Mouse (Mus musculus): ENCODE measurements around the gene Btbd10.

Gene Btbd10

GRCm38 (mm10) chr7:113368746-113369619, at the start of gene Btbd10:
Gene Btbd10, minus strand, starts transcription at chr7:113369392.
- peak; percentile 97 for DNase-seq (ENCODE audit: low read depth, low spot score)

DNA sequence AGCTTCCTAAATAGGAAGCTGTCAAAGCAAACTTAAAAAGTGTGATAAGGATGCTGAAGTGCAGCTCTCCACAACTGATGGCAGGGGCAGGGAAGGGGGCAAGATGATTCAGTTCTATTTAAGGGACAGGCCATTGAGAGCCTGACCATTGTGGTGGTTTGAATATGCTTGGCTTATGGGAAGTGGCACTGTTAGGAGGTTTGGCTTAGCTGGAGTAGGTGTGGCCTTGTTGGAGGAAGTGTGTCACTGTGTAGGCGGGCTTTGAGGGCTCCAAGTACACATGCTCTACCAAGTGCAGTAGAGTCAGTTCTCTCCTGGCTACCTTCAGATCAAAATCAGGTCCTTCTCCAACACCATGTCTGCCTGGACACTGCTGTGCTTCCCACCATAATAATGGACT, 47.3 kb upstream of the Btbd10 start:
- DNase-seq (ENCODE audit: low read depth, low spot score), result peak; percentile 9

DNA sequence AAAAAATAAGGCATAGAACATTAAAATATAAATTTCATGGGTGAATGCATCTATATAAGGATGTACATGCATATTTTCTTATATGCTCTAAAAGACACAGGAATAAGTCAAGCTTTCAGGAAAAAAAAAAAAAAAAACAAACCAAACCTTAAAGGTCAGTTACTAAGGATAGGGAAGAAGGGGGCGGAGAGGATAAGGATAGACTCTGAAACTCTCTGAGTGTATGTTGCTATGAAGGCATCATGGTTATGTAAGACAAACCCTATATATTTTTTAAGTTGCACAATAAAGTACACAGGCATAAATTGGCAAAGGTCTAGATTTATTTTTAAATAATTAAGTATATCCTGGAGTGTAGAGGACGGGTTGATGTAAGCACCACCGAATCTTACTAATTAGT, 46.1 kb upstream of the Btbd10 start:
- no peak for DNase-seq (ENCODE audit: low read depth, low spot score)

DNA sequence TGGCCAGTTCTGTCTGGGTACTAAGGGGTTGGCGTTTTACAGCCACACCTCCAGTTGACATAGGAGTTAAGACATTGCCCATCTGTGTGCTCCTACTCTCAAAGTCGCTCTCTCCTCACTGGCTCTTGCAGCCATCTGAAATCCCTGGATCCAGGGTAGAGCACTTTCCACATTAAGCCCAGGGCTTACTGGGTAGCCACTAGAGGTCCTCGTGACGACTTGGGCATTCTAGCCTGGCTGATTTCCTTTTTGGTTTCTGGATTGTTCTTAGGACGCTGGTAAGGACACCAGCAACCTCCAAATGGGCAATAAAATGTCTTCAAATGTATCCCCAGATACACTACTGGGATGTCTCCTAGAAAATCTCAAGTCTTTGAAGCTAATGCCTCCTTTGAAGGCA, 39.5 kb upstream of the Btbd10 start:
- no peak for DNase-seq (ENCODE audit: low read depth, low spot score)

DNA sequence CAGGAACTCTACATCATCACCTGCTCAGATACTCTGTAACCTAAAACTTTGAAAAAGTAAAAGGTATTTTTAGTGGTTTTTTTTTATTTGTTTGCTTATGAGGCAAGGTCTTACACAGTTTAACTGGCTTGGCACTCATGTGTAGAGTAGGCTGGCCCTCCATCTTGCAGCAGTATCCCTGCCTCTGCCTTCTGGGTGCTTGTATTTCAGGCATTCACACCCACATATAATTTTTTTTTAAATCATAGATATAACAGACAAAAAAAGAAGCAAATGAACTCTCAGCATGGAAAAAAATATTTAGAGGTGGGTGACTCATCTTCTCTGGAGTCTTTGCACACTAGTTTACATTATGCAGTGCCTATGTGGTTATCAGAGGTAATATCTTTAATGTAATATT, 28.9 kb upstream of the Btbd10 start:
- peak; percentile 17 for DNase-seq (ENCODE audit: low read depth, low spot score)

- no peak for DNase-seq (ENCODE audit: low read depth, low spot score)
These were observed 27.5 kb upstream of the Btbd10 start for GRCm38 (mm10) chr7:113396661-113397060.

- no peak for DNase-seq (ENCODE audit: low read depth, low spot score)
These were observed 22.4 kb upstream of the Btbd10 start for GRCm38 (mm10) chr7:113391619-113392018.

GRCm38 (mm10) chr7:113388470-113388869, 19.3 kb upstream of the Btbd10 start, which contains the start of gene Pth:
Gene Pth, minus strand, starts transcription at chr7:113388570.
- DNase-seq (ENCODE audit: low read depth, low spot score), result no peak

DNA sequence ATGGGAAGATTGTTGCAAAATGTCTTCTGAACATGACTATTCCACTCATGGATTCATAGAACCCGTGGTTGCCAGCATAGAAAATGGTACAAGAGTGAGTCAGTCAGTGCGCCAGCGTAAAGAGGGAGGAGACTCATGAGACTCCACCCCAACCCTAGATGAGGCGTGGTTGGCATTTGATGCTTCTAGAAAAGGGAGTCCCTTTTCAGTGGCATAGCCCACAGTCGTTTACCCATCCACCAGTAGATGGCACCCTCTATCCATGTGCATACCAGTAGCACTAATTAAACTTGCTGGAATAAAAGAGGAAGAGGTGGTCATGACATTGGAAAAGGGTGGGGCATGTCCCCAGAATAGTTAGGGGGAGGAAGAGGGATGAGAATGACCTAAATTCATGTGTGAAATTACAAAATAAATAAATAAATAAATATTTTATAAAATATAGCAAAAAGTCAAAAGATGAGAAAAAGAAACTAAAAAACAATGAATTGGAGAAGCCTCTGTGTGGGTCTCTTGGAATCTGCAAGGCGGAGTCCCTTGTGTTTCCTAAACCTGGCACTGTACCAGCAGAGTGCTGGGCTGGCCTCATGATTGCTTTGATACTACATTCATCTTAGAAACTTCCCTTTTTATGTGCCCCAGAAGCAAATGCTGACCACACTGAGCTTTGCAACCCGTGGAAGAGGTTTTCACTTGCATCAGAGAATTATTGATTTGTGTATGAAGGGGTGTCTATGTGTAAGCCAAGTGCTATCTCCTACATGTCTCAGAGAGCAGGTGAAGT, 8.9 kb upstream of the Btbd10 start:
- peak; percentile 98 for DNase-seq (ENCODE audit: low read depth, low spot score)

DNA sequence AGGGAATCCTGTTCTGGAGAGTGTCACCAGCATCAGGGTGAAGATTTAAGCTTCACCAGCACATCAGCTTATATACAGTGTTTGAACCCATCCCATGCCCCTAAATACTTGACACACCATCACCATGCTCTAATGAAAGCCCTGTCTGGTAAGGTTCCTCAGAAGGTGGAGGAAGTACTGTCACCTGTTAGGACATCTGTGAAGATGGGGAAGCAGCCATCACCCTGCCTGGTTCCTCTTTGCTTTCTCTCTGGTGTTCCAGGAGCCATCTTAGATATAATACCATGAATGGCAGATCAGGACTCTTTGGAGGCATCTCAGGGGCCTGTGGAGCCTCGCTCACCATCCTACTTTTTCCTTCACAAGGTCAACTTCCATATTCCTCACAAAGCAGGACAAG, 3.5 kb upstream of the Btbd10 start:
- DNase-seq (ENCODE audit: low read depth, low spot score), result no peak

DNA sequence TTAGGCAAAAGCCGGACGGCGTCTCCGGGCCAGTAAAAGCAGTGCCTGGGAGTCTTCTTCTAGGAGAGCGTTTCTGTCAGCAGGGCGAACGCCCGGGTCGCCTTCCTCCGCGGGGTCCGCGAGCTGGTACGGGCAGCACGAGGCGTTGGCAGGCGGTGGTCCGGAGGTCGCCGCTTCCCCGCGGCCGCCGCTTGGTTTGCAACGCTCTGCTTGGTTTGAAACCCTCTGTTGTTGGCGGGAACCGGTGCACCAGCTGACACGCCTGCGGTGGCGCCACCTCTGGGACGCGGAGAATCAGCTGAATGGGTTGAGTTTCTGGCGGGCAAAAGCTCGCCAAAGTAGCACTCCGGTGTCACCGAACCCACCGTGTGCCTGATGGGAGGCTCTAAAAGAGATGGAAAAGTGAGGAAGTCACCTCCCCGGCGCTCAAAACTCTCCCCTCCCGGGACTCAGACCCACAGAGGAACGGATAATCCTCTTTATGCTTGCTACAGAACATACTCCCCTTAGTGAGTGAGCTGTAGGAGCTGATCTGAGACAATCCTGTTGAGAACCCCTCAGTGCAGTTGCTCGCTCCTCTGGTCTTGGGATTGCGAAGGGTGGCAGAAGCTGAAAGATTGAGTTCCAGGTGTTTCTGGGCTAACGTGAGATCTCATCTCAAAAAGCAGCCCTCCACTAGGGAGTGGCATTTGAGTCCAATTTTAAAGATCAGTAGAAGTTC, 588 bp upstream of the Btbd10 start:
- peak; percentile 76 for DNase-seq (ENCODE audit: low read depth, low spot score)

DNA sequence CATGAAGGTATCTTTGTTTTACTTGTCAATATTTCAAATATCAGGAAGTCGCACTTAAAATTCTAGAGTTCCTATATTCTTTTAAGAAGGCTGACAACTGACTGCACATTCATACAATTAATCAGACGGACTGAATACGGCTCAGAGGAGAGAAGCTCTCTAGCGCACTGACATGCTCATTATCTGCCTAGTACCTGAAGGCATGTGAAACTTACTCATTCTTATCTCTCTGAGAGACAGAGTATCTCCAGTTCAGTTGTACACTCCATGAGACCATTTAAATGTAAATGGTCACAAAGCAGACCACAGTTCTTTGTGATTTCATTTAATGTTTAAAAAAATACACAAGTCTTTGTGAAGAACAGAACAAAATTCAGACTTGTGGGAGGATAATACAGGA, 1.8 kb downstream of the Btbd10 start:
- no peak for DNase-seq (ENCODE audit: low read depth, low spot score)

- DNase-seq (ENCODE audit: low read depth, low spot score), result no peak
These were observed 20.1 kb downstream of the Btbd10 start for GRCm38 (mm10) chr7:113349089-113349488.

DNA sequence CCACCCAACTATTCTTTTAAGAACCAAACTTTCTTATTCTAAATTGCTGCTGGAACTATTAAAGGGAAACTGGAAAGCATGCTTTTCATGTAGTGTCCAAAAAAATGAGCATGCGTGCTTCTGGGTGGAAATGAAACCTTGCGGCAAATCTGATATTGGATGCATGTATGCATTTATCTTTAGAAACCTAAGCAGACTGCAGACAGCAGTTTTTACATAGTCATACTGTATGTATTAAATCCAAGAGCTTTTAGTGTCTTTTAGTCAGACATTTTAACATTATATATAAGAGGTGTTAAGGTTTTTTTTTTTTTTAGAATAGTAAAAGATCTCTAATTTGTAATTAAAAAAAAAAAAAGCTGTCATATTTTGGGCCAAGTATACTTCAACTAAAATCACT, 21.5 kb downstream of the Btbd10 start:
- no peak for DNase-seq (ENCODE audit: low read depth, low spot score)

- DNase-seq (ENCODE audit: low read depth, low spot score), result no peak
These were observed 21.9 kb downstream of the Btbd10 start for GRCm38 (mm10) chr7:113347271-113347670.

- DNase-seq (ENCODE audit: low read depth, low spot score), result no peak
These were observed 33.9 kb downstream of the Btbd10 start for GRCm38 (mm10) chr7:113335250-113335649.

DNA sequence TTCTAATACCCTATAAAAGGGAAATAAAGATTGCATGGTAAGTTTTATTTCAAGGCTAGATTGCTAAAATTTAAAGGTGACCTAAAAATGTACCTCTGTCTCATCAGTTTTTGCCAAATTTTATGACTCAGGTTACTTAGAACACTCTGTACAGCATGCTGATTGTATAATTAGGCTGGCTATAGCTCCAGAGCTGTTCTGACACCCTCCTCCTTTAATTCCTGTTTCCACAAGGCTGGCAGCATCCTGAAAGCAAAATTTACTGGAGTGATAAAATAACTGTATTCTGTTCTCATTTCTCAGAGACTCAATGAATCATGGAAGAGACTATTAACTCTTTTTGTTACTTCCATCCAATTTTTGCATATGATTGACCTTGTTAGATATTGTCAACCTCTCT, 35.2 kb downstream of the Btbd10 start:
- no peak for DNase-seq (ENCODE audit: low read depth, low spot score)

DNA sequence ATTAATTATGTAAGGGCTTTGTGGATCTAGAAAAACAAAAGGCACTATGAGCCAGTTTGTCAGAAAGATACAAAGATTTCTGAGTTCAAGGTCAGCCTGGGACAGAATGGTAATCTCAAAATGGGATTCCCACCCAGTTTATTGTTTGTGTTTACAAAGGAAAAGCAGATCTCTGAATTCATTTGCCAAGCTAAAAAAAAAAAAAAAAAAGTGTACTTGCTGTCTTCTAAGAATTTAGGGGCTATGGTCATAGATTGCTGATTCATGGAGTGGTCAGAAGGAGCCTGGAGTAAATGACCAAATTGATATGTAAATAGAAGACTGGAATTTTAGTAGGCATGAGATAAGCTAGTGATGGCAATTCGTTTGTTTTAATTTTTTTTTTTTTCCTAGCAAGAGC, 49.1 kb downstream of the Btbd10 start:
- no peak for DNase-seq (ENCODE audit: low read depth, low spot score)

DNA sequence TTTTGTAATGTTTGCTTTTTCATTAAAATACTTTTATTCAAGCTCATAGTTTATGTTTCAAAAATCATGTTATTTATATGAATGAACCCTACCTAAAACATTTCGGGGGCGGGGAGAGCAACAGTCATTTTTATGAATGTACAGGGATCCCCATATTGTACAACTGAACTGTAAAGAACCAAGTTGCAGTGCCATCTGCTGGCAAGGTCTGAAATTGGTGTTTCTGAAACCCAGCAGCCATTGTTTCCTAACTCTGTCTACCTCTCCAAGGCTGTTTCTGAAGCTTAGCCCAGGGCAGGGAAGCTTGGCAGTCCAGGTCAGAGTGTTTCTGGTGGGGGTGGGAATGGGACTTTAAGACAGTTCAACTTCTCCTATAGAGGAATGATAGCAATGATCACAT, 57.4 kb downstream of the Btbd10 start:
- peak; percentile 79 for DNase-seq (ENCODE audit: low read depth, low spot score)

DNA sequence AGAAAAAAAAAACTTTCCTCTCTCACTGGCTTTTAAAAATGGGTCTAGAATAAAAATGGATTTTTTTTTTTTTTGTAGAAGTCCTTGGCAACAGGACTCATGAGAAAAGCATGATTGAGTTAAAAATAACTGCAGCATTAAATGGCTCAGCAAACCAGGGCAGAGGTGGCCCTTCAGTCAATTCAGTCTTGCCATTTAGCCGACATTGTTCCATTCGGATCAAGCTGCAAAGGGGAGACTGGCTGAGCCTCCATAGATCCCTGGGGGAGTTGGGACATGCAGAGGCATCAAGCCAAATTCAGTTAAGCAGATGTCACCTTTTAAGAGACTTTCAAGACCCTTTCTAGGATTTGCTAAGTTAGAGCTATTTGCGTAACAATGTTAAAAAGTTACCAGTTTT, 59.1 kb downstream of the Btbd10 start:
- DNase-seq (ENCODE audit: low read depth, low spot score), result no peak

DNA sequence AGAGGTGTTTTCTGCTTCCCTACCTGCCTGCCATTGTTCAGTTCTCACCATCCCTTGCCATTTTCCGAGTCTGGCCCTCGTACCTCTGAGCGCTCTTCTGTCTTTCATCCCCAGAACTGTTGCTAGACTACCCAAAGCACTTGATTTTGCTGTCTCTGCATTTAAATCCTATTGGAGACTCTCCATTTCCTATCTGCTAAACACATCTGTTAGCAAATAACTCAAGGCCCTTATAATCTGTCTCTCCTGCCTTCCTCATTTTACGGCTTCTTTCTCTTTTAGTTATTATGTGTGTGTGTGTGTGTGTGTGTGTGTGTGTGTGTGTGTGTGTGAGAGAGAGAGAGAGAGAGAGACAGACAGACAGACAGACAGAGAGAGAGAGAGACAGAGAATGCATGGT, 71.4 kb downstream of the Btbd10 start:
- no peak for DNase-seq (ENCODE audit: low read depth, low spot score)

Measured in 3T3-L1 (cell line).